Mouse (Mus musculus): ENCODE data around the gene Cit.
"Not testable (repeated sequence)": the region's sequence is repeated elsewhere in the genome, so short reads cannot be mapped to it uniquely, and the experiment has no call there.

The Cit gene

GRCm38 (mm10) chr5:115844766-115845634 lies at the start of gene Cit:
Cit (plus strand) TSS chr5:115845278.
- peak; percentile 80 to 86 for DNase-seq

GRCm38 (mm10) chr5:115799016-115799894 lies 45.8 kb upstream of the Cit start:
- DNase-seq, result no peak

GRCm38 (mm10) chr5:115799895-115800232 lies 45.2 kb upstream of the Cit start:
- DNase-seq, result no peak

- no peak for DNase-seq
Measured at GRCm38 (mm10) chr5:115812262-115812661, 32.8 kb upstream of the Cit start.

- no peak for DNase-seq
Measured at GRCm38 (mm10) chr5:115817022-115817421, 28.1 kb upstream of the Cit start.

- not testable (repeated sequence) for DNase-seq
Measured at GRCm38 (mm10) chr5:115817655-115818054, 27.4 kb upstream of the Cit start.

- DNase-seq, result no peak
Measured at GRCm38 (mm10) chr5:115819966-115820365, 25.1 kb upstream of the Cit start.

GRCm38 (mm10) chr5:115821200-115821599 lies 23.9 kb upstream of the Cit start:
- no peak for DNase-seq

- DNase-seq, result no peak
Measured at GRCm38 (mm10) chr5:115821910-115822309, 23.2 kb upstream of the Cit start.

- no peak for DNase-seq
Measured at GRCm38 (mm10) chr5:115832754-115833153, 12.3 kb upstream of the Cit start.

- DNase-seq, result not testable (repeated sequence)
Measured at GRCm38 (mm10) chr5:115833806-115834205, 11.3 kb upstream of the Cit start.

GRCm38 (mm10) chr5:115835291-115835690 lies 9.8 kb upstream of the Cit start:
- DNase-seq, result no peak

GRCm38 (mm10) chr5:115838059-115838458 lies 7.0 kb upstream of the Cit start:
- DNase-seq, result no peak

- no peak for DNase-seq
Measured at GRCm38 (mm10) chr5:115840453-115840852, 4.6 kb upstream of the Cit start.

GRCm38 (mm10) chr5:115840946-115841775 lies 3.9 kb upstream of the Cit start:
- DNase-seq, result no peak

GRCm38 (mm10) chr5:115844368-115844765 lies 711 bp upstream of the Cit start:
- no peak for DNase-seq

- no peak for DNase-seq
Measured at GRCm38 (mm10) chr5:115845635-115846174, 627 bp downstream of the Cit start.

GRCm38 (mm10) chr5:115847166-115847565 lies 2.1 kb downstream of the Cit start:
- DNase-seq, result no peak

GRCm38 (mm10) chr5:115848463-115848862 lies 3.4 kb downstream of the Cit start:
- DNase-seq, result no peak

- DNase-seq, result no peak
Measured at GRCm38 (mm10) chr5:115849263-115849829, 4.3 kb downstream of the Cit start.

- no peak for DNase-seq
Measured at GRCm38 (mm10) chr5:115850250-115851028, 5.4 kb downstream of the Cit start.

- DNase-seq, result no peak
Measured at GRCm38 (mm10) chr5:115851029-115851365, 5.9 kb downstream of the Cit start.

Measured in spleen, adult 18-20 months (tissue).